In genomic region chr4:41134935-41135710, GRCm38 (mm10) we compare ENCODE assay signal across 7 mouse cellular contexts. TPM values are rescaled to one million over a fixed set of nuclear protein-coding genes. Genes with fewer than 3 reads are reported as not detected.
DNase-seq lines count a peak whose midpoint lies in the region; ATAC-seq and TF ChIP-seq lines count a peak whose summit lies in the region.

No protein-coding gene starts in this region.

- peak; percentile 87 for DNase-seq in adrenal gland, postnatal 10 days
- peak; percentile 93 for DNase-seq in embryo, embryonic 9.5 days (ENCODE audit: extremely low spot score)
- DNase-seq in kidney, adult 11 months = peak; percentile 82
- DNase-seq in spleen, adult 2 months (ENCODE audit: low read depth in 1 of 2, low spot score in 2 of 2) = peak; percentile 57 to 66

- no peaks in the 10 kb centered on the region for H3K27me3 ChIP-seq in limb, embryonic 13.5 days
- no peaks in the 10 kb centered on the region for H3K27me3 ChIP-seq in midbrain, embryonic 15.5 days (replicated peaks)
- no peaks in the 10 kb centered on the region for H3K27me3 ChIP-seq in spleen, adult 2 months (ENCODE audit: control insufficient read depth, insufficient read depth, low read length)

- TF ChIP-seq CTCF in spleen, adult 2 months (IDR thresholded peaks at IDR 0.05; ENCODE audit: extremely low read depth, insufficient read depth, insufficient read length, insufficient replicate concordance) = no peak

- peak overlapping the region; percentile 96 for H3K4me3 ChIP-seq in limb, embryonic 13.5 days
- peak overlapping the region; percentile 72 for H3K4me3 ChIP-seq in midbrain, embryonic 15.5 days
- H3K4me3 ChIP-seq in spleen, adult 2 months (ENCODE audit: extremely low read depth, insufficient read depth, insufficient read length) = peak overlapping the region; percentile 98

- H3K9me3 ChIP-seq in limb, embryonic 13.5 days = no peaks in the 10 kb centered on the region
- H3K9me3 ChIP-seq in midbrain, embryonic 15.5 days = no peaks in the 10 kb centered on the region

- under 1% methylated on average over 20 of the region's 70 CpGs for WGBS in limb, embryonic 13.5 days
- WGBS in midbrain, embryonic 15.5 days = under 1% methylated on average over 22 of the region's 70 CpGs
- WGBS in spleen, adult 2 months = 2% methylated on average over 37 of the region's 70 CpGs

- peak overlapping the region; percentile 99 for H3K9ac ChIP-seq in limb, embryonic 13.5 days
- H3K9ac ChIP-seq in midbrain, embryonic 15.5 days = peak overlapping the region; percentile 88

- peak overlapping the region; percentile 98 for H3K27ac ChIP-seq in limb, embryonic 13.5 days
- H3K27ac ChIP-seq in midbrain, embryonic 15.5 days = peak overlapping the region; percentile 97
- peak overlapping the region; percentile 92 for H3K27ac ChIP-seq in spleen, adult 2 months (ENCODE audit: insufficient read depth, low read length)

- H3K36me3 ChIP-seq in limb, embryonic 13.5 days = peaks cover 14% of the 10 kb centered on the region
- no peaks in the 10 kb centered on the region for H3K36me3 ChIP-seq in midbrain, embryonic 15.5 days (replicated peaks)
- no peaks in the 10 kb centered on the region for H3K36me3 ChIP-seq in spleen, adult 2 months (ENCODE audit: control insufficient read depth, insufficient read depth, low read length)

- no peak; the same call in 1 of the 2 replicates for TF ChIP-seq POLR2A in spleen, adult 2 months (IDR thresholded peaks at IDR 0.05; ENCODE audit: low read depth, low read length)

- peak; percentile 80 for ATAC-seq in granulocyte monocyte progenitor cell, adult 5-6 weeks (replicated peaks; ENCODE audit: poor library complexity, severe bottlenecking)
- peak; percentile 95 for ATAC-seq in limb, embryonic 13.5 days (ENCODE audit: low FRiP score, low read depth)
- ATAC-seq in midbrain, embryonic 15.5 days (replicated peaks) = peak; percentile 96

- H3K4me2 ChIP-seq in limb, embryonic 13.5 days (replicated peaks) = peak overlapping the region; percentile 83
- peak overlapping the region; percentile 82 for H3K4me2 ChIP-seq in midbrain, embryonic 15.5 days

- peaks cover 14% of the 10 kb centered on the region for H3K4me1 ChIP-seq in limb, embryonic 13.5 days
- peaks cover 26% of the 10 kb centered on the region for H3K4me1 ChIP-seq in midbrain, embryonic 15.5 days
- H3K4me1 ChIP-seq in spleen, adult 2 months (ENCODE audit: control insufficient read depth, insufficient read depth, insufficient read length) = peaks cover 8% of the 10 kb centered on the region; the same call in 1 of the 2 replicates

RNA-seq across cellular contexts. Expression of gene Ube2r2, which starts 0.4 kb away (rescaled TPM):
- 100 to 1,000 TPM; 105 to 107 TPM for total RNA-seq in adrenal gland, postnatal 10 days (2021)
- total RNA-seq in granulocyte monocyte progenitor cell, adult 5-6 weeks (2014; fragmentation: Nextera tagmentation) = 135 and 142 TPM in 2 replicates
- total RNA-seq in granulocyte monocyte progenitor cell, adult 5-6 weeks (2017) = 26.7 and 28.1 TPM in 2 replicates
- 94.5 and 98.1 TPM in 2 replicates for polyA plus RNA-seq in limb, embryonic 13.5 days (2015; fragmentation: Nextera tagmentation; extraction: Ambion mirVana)
- polyA plus RNA-seq in midbrain, embryonic 15.5 days (2015; fragmentation: Nextera tagmentation; extraction: Ambion mirVana) = 58.0 and 60.2 TPM in 2 replicates
- 28.5 and 30.3 TPM in 2 replicates for polyA plus RNA-seq in spleen, adult 2 months (2012; rRNA removed)

RNA-seq across cellular contexts. Expression of gene Nol6, which starts 10.9 kb away (rescaled TPM):
- 10 to 100 TPM; 35.7 to 41.3 TPM for total RNA-seq in adrenal gland, postnatal 10 days (2021)
- total RNA-seq in granulocyte monocyte progenitor cell, adult 5-6 weeks (2014; fragmentation: Nextera tagmentation) = 33.0 and 37.3 TPM in 2 replicates
- total RNA-seq in granulocyte monocyte progenitor cell, adult 5-6 weeks (2017) = 22.4 and 45.9 TPM in 2 replicates
- polyA plus RNA-seq in limb, embryonic 13.5 days (2015; fragmentation: Nextera tagmentation; extraction: Ambion mirVana) = 26.0 and 28.9 TPM in 2 replicates
- polyA plus RNA-seq in midbrain, embryonic 15.5 days (2015; fragmentation: Nextera tagmentation; extraction: Ambion mirVana) = 40.9 and 41.1 TPM in 2 replicates
- polyA plus RNA-seq in spleen, adult 2 months (2012; rRNA removed) = 30.4 and 38.3 TPM in 2 replicates

RNA-seq across cellular contexts. Expression of gene Aqp3, which starts 37.1 kb away (rescaled TPM):
- under 1 TPM; 0.63 to 0.76 TPM for total RNA-seq in adrenal gland, postnatal 10 days (2021)
- not detected in 2 replicates for total RNA-seq in granulocyte monocyte progenitor cell, adult 5-6 weeks (2014; fragmentation: Nextera tagmentation)
- total RNA-seq in granulocyte monocyte progenitor cell, adult 5-6 weeks (2017) = not detected in 2 replicates
- 6.7 and 7.7 TPM in 2 replicates for polyA plus RNA-seq in limb, embryonic 13.5 days (2015; fragmentation: Nextera tagmentation; extraction: Ambion mirVana)
- 0.15 and 0.58 TPM in 2 replicates for polyA plus RNA-seq in midbrain, embryonic 15.5 days (2015; fragmentation: Nextera tagmentation; extraction: Ambion mirVana)
- polyA plus RNA-seq in spleen, adult 2 months (2012; rRNA removed) = 3.4 and 4.7 TPM in 2 replicates

Comparison
In these comparisons a context has a peak if more than half of its experiments do, and no peak if none do; other contexts are left out.
1. Peak in every context shown above with its lines: DNase-seq, ATAC-seq, H3K4me3 ChIP-seq and H3K27ac ChIP-seq.